Mouse (Mus musculus) kidney, embryonic 15.5 days (tissue): Measurements from ENCODE around the gene Ptpn9. TPM values are rescaled to one million over a fixed set of nuclear protein-coding genes. Genes with fewer than 3 reads are reported as not detected.

Experiments
- ATAC-seq: fragments of 200-750 bp; cut with Nextera tagmentation; replicated peaks from 2 replicates; pipeline ENCODE4 v1.8.0; 2017; ENCODE audit warnings: moderate TSS enrichment; ENCODE audit not compliant: low FRiP score
- H3K27ac ChIP-seq: fragments of 300-500 bp; sonication (generic); 2 replicates; pipeline ENCODE4 v1.5.1; 2015; ENCODE audit warnings: mild to moderate bottlenecking, inconsistent platforms
- H3K27me3 ChIP-seq: fragments of 300-500 bp; sonication (generic); 2 replicates; pipeline ENCODE4 v1.6.1; 2015; ENCODE audit warnings: inconsistent platforms
- H3K36me3 ChIP-seq: fragments of 300-500 bp; sonication (generic); 2 replicates; pipeline ENCODE4 v1.6.1; 2015; ENCODE audit warnings: inconsistent platforms
- H3K4me1 ChIP-seq: fragments of 300-500 bp; sonication (generic); 2 replicates; pipeline ENCODE4 v1.6.1; 2015; ENCODE audit warnings: inconsistent platforms
- H3K4me2 ChIP-seq: fragments of 300-500 bp; sonication (generic); 2 replicates; pipeline ENCODE4 v1.6.1; 2015; ENCODE audit warnings: moderate library complexity, mild to moderate bottlenecking, inconsistent platforms
- H3K4me3 ChIP-seq: fragments of 300-500 bp; sonication (generic); replicated peaks from 2 replicates; pipeline ENCODE4 v1.5.1; 2015; ENCODE audit warnings: mild to moderate bottlenecking, inconsistent platforms
- H3K9ac ChIP-seq: fragments of 300-500 bp; sonication (generic); 2 replicates; pipeline ENCODE4 v1.6.1; 2015; ENCODE audit warnings: mild to moderate bottlenecking, inconsistent platforms
- H3K9me3 ChIP-seq: fragments of 300-500 bp; sonication (generic); replicated peaks from 2 replicates; pipeline ENCODE4 v1.6.1; 2016; ENCODE audit warnings: inconsistent platforms
- WGBS: fragments of 180-500 bp; shearing (Covaris S2); methylation state at CpG from one replicate; pipeline ENCODE4 v1.1.7; 2015; ENCODE audit warnings: mixed read lengths; 5-methylcytosine and 5-hydroxymethylcytosine counted together
- polyA plus RNA-seq: library from polyadenylated mRNA; unstranded; fragments of >200 nt; fragmentation: Nextera tagmentation; extraction: Ambion mirVana; gene quantifications from 2 replicates; pipeline ENCODE4 v1.2.1, GENCODE M21; 2015

Ptpn9 gene
- polyA plus RNA-seq, 1 experiment from 2014 or later = 24.2 TPM

GRCm38 (mm10) chr9:57074822-57075603, 80.3 kb downstream of the Ptpn9 start:
- peak overlapping the region; percentile 72 for H3K9ac ChIP-seq
- peak overlapping the region; percentile 100 for H3K27ac ChIP-seq
- no peaks in the 10 kb centered on the region for H3K27me3 ChIP-seq
- peak overlapping the region; percentile 92 for H3K4me3 ChIP-seq
- H3K4me1 ChIP-seq = peaks cover 34% of the 10 kb centered on the region
- H3K9me3 ChIP-seq = no peaks in the 10 kb centered on the region
- WGBS = 6% methylated on average over 17 of the region's 17 CpGs
- no peaks in the 10 kb centered on the region for H3K36me3 ChIP-seq
- no peak for ATAC-seq
- peak overlapping the region; percentile 89 for H3K4me2 ChIP-seq

GRCm38 (mm10) chr9:57075681-57076381, 81.1 kb downstream of the Ptpn9 start:
- WGBS = under 1% methylated on average over 43 of the region's 43 CpGs
- Histone ChIP-seq H3K27ac (peak overlapping the region; percentile 100), H3K4me1 (peaks cover 32% of the 10 kb centered on the region), H3K27me3 (no peaks in the 10 kb centered on the region), H3K36me3 (no peaks in the 10 kb centered on the region), H3K9ac (peak overlapping the region; percentile 87), H3K9me3 (no peaks in the 10 kb centered on the region), H3K4me2 (peak overlapping the region; percentile 89), H3K4me3 (peak overlapping the region; percentile 92)
- ATAC-seq = peak; percentile 82

GRCm38 (mm10) chr9:57076701-57077660, 82.3 kb downstream of the Ptpn9 start:
- Histone ChIP-seq H3K9ac (peak overlapping the region; percentile 87), H3K4me1 (peaks cover 25% of the 10 kb centered on the region), H3K4me3 (peak overlapping the region; percentile 92), H3K36me3 (no peaks in the 10 kb centered on the region), H3K4me2 (peak overlapping the region; percentile 89), H3K9me3 (no peaks in the 10 kb centered on the region), H3K27ac (peak overlapping the region; percentile 100), H3K27me3 (no peaks in the 10 kb centered on the region)
- peak; percentile 20 for ATAC-seq
- under 1% methylated on average over 65 of the region's 72 CpGs for WGBS

- Histone ChIP-seq H3K9ac (no peak overlapping the region), H3K27me3 (no peaks in the 10 kb centered on the region), H3K4me1 (peaks cover 15% of the 10 kb centered on the region), H3K4me2 (no peak overlapping the region), H3K9me3 (no peaks in the 10 kb centered on the region), H3K36me3 (peaks cover 34% of the 10 kb centered on the region), H3K4me3 (no peak overlapping the region), H3K27ac (no peak overlapping the region)
- 76% methylated on average over 3 of the region's 3 CpGs for WGBS
- ATAC-seq = no peak
Measured at GRCm38 (mm10) chr9:57082236-57082635, 87.5 kb downstream of the Ptpn9 start.

Other genes with a start within 250 kb of the Ptpn9 start
- gene Lingo1, start 198.5 kb upstream of the Ptpn9 start, polyA plus RNA-seq = 3.2 and 4.5 TPM in 2 replicates
- gene Odf3l1, start 130.2 kb upstream of the Ptpn9 start, polyA plus RNA-seq = 0.17 and 0.22 TPM in 2 replicates
- 25.0 and 26.5 TPM in 2 replicates for gene Cspg4, start 129.9 kb upstream of the Ptpn9 start, polyA plus RNA-seq
- 9.2 and 10.5 TPM in 2 replicates for gene Snx33, start 66.6 kb upstream of the Ptpn9 start, polyA plus RNA-seq
- 90.8 and 93.7 TPM in 2 replicates for gene Imp3, start 57.4 kb upstream of the Ptpn9 start, polyA plus RNA-seq
- 24.1 and 28.3 TPM in 2 replicates for gene Snupn, start 44.0 kb upstream of the Ptpn9 start, polyA plus RNA-seq
- gene Sin3a, start 77.1 kb downstream of the Ptpn9 start, polyA plus RNA-seq = 31.8 and 36.6 TPM in 2 replicates
- 80.8 and 95.2 TPM in 2 replicates for gene Man2c1, start 135.8 kb downstream of the Ptpn9 start, polyA plus RNA-seq
- 8.3 and 9.7 TPM in 2 replicates for gene Neil1, start 153.4 kb downstream of the Ptpn9 start, polyA plus RNA-seq
- 104 and 105 TPM in 2 replicates for gene Commd4, start 163.4 kb downstream of the Ptpn9 start, polyA plus RNA-seq
- not detected in 2 replicates for gene Trcg1, start 241.6 kb downstream of the Ptpn9 start, polyA plus RNA-seq